Mouse (Mus musculus): ENCODE measurements around the gene Mrpl41.

GRCm38 (mm10) chr2:24952537-24953055 lies 22.3 kb downstream of the Mrpl41 start:
- TF ChIP-seq CTCF (IDR thresholded peaks at IDR 0.05; ENCODE audit: control insufficient read depth, insufficient read depth, low read length) (no peak), POLR2A (IDR thresholded peaks at IDR 0.05; ENCODE audit: borderline replicate concordance, control insufficient read depth, low read depth, low read length) (no peak)
